Mouse (Mus musculus) liver, embryonic 15.5 days (tissue): ENCODE results near the gene Elob. TPM values are rescaled to one million over a fixed set of nuclear protein-coding genes. Genes with fewer than 3 reads are reported as not detected.

Experiments used
- ATAC-seq: fragments of 200-750 bp; cut with Nextera tagmentation; 2 replicates; pipeline ENCODE4 v1.8.0; 2017; ENCODE audit warnings: moderate number of reproducible peaks, mild to moderate bottlenecking, moderate library complexity; ENCODE audit not compliant: insufficient read depth
- H3K27ac ChIP-seq: fragments of 300-500 bp; sonication (generic); replicated peaks from 2 replicates; pipeline ENCODE4 v1.5.1; 2015; ENCODE audit warnings: mild to moderate bottlenecking, inconsistent platforms
- H3K27me3 ChIP-seq: fragments of 300-500 bp; sonication (generic); 2 replicates; pipeline ENCODE4 v1.6.1; 2015; ENCODE audit warnings: mild to moderate bottlenecking, inconsistent platforms
- H3K36me3 ChIP-seq: fragments of 300-500 bp; sonication (generic); replicated peaks from 2 replicates; pipeline ENCODE4 v1.6.1; 2015; ENCODE audit warnings: moderate library complexity, mild to moderate bottlenecking, inconsistent platforms
- H3K4me1 ChIP-seq: fragments of 300-500 bp; sonication (generic); replicated peaks from 2 replicates; pipeline ENCODE4 v1.6.1; 2015; ENCODE audit warnings: inconsistent platforms
- H3K4me2 ChIP-seq: fragments of 300-500 bp; sonication (generic); 2 replicates; pipeline ENCODE4 v1.6.1; 2015; ENCODE audit warnings: moderate library complexity, mild to moderate bottlenecking, inconsistent platforms
- H3K4me3 ChIP-seq: fragments of 300-500 bp; sonication (generic); replicated peaks from 2 replicates; pipeline ENCODE4 v1.5.1; 2015; ENCODE audit warnings: mild to moderate bottlenecking, inconsistent platforms
- H3K9ac ChIP-seq: fragments of 300-500 bp; sonication (generic); 2 replicates; pipeline ENCODE4 v1.6.1; 2015; ENCODE audit warnings: moderate library complexity, mild to moderate bottlenecking, inconsistent platforms
- H3K9me3 ChIP-seq: fragments of 300-500 bp; sonication (generic); replicated peaks from 2 replicates; pipeline ENCODE4 v1.6.1; 2016; ENCODE audit warnings: inconsistent platforms
- WGBS: fragments of 180-500 bp; shearing (Covaris S2); methylation state at CpG from one replicate; pipeline ENCODE4 v1.1.7; 2015; ENCODE audit warnings: mixed read lengths; ENCODE audit not compliant: insufficient replicate concordance; 5-methylcytosine and 5-hydroxymethylcytosine counted together
- microRNA-seq: library from miRNA; unstranded; fragments of <30 nt; microRNA quantifications from one replicate; pipeline ENCODE4, GENCODE M21; 2016
- polyA plus RNA-seq: library from polyadenylated mRNA; unstranded; fragments of >200 nt; fragmentation: Nextera tagmentation; extraction: Ambion mirVana; gene quantifications from 2 replicates; pipeline ENCODE4 v1.2.1, GENCODE M21; 2015

The Elob gene
- polyA plus RNA-seq, 1 experiment from 2014 or later = 452 TPM

DNA sequence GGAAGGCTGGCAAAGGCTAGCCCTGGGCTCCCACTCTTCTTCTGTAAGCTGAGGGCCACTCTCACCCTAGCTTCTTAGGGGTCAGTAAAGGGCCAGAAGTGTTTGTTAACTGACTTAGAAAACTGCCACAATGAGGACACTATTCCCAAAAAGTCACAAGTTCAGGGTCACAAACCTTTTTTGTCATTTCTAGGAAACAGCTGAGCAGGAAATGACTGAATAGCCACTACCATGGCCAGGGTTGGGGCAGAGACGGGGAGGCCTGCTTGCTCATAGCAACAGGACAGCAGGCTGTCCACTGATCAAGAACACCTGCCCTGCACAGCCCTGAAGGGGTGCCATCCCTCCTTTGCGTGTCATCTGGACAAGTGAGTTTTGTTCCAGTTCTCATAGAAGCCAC is 51.8 kb downstream of the Elob start:
- no peaks in the 10 kb centered on the region for H3K36me3 ChIP-seq
- no peak overlapping the region for H3K27ac ChIP-seq
- no peak for ATAC-seq
- H3K9me3 ChIP-seq = no peaks in the 10 kb centered on the region
- no peak overlapping the region for H3K4me2 ChIP-seq
- 59% methylated on average over 2 of the region's 2 CpGs for WGBS
- no peak overlapping the region for H3K9ac ChIP-seq
- peaks cover 3% of the 10 kb centered on the region; the same call in 1 of the 2 replicates for H3K27me3 ChIP-seq
- no peak overlapping the region for H3K4me3 ChIP-seq
- peaks cover 4% of the 10 kb centered on the region for H3K4me1 ChIP-seq

DNA sequence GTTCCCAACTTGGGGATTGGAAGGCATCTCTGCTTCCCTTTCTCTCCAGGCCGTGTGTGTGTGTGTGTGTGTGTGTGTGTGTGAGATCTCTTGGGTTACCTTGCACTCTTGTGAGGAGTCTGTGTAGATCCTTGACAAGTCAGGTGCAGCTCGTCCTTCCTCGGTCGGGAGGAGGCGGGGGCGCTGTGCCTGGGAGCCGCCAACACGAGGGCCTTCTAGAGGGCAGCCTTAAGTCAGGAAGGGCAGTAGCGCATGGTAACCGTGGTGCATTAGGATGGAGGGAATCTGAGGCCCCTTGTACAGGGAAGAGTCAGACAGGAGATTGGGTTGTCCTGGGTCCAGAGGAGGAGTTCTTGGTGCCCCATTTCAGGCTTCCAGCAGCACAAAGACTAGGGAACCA is 52.7 kb downstream of the Elob start:
- H3K27ac ChIP-seq = no peak overlapping the region

More for the DNA sequence above, 52.7 kb downstream of the Elob start:
- Histone ChIP-seq H3K4me2 (no peak overlapping the region), H3K4me3 (no peak overlapping the region), H3K9ac (no peak overlapping the region), H3K9me3 (no peaks in the 10 kb centered on the region), H3K4me1 (peaks cover 10% of the 10 kb centered on the region), H3K36me3 (no peaks in the 10 kb centered on the region), H3K27me3 (peaks cover 3% of the 10 kb centered on the region; the same call in 1 of the 2 replicates)
- ATAC-seq = no peak
- WGBS = 68% methylated on average over 10 of the region's 10 CpGs

Small RNA genes lying within 50 kb of the gene (microRNA-seq; reads per million reads assigned to microRNA genes)
- 1.0 reads per million for gene Mir5125

Other genes with a start within 250 kb of the Elob start
- gene Zfp13, start 229.6 kb downstream of the Elob start, polyA plus RNA-seq = 1.3 and 1.8 TPM in 2 replicates
- gene Zscan10, start 228.3 kb downstream of the Elob start, polyA plus RNA-seq = 0.16 TPM in 1 of 2 replicates, not detected in the other
- 0.40 and 0.64 TPM in 2 replicates for gene Mmp25, start 183.9 kb downstream of the Elob start, polyA plus RNA-seq
- 0.13 TPM in 1 of 2 replicates, not detected in the other for gene Bicdl2, start 168.6 kb downstream of the Elob start, polyA plus RNA-seq
- 20.2 and 23.5 TPM in 2 replicates for gene Hcfc1r1, start 155.5 kb downstream of the Elob start, polyA plus RNA-seq
- 19.7 and 22.4 TPM in 2 replicates for gene Thoc6, start 155.3 kb downstream of the Elob start, polyA plus RNA-seq
- gene Tnfrsf12a, start 151.7 kb downstream of the Elob start, polyA plus RNA-seq = 5.8 and 6.4 TPM in 2 replicates
- gene Cldn6, start 149.9 kb downstream of the Elob start, polyA plus RNA-seq = 0.89 and 2.0 TPM in 2 replicates
- not detected in 2 replicates for gene Cldn9, start 145.1 kb downstream of the Elob start, polyA plus RNA-seq
- 0.10 and 0.15 TPM in 2 replicates for gene 1520401A03Rik, start 106.4 kb downstream of the Elob start, polyA plus RNA-seq
- gene Pkmyt1, start 102.8 kb downstream of the Elob start, polyA plus RNA-seq = 28.8 and 34.7 TPM in 2 replicates
- 7.9 and 8.0 TPM in 2 replicates for gene Paqr4, start 88.3 kb downstream of the Elob start, polyA plus RNA-seq
- gene Kremen2, start 83.3 kb downstream of the Elob start, polyA plus RNA-seq = not detected in 2 replicates
- gene Flywch1, start 57.5 kb downstream of the Elob start, polyA plus RNA-seq = 9.4 and 12.1 TPM in 2 replicates
- gene Flywch2, start 43.1 kb downstream of the Elob start, polyA plus RNA-seq = 0.93 and 0.94 TPM in 2 replicates
- gene Srrm2, start 38.6 kb downstream of the Elob start, polyA plus RNA-seq = 167 and 170 TPM in 2 replicates
- gene Prss33, start 6.9 kb upstream of the Elob start, polyA plus RNA-seq = not detected in 2 replicates
- not detected in 2 replicates for gene Prss32, start 14.7 kb upstream of the Elob start, polyA plus RNA-seq
- 0.10 TPM in 1 of 2 replicates, not detected in the other for gene Prss41, start 15.0 kb upstream of the Elob start, polyA plus RNA-seq
- not detected in 2 replicates for gene Prss21, start 38.9 kb upstream of the Elob start, polyA plus RNA-seq
- gene Dcpp1, start 51.7 kb upstream of the Elob start, polyA plus RNA-seq = not detected in 2 replicates
- not detected in 2 replicates for gene Dcpp2, start 51.7 kb upstream of the Elob start, polyA plus RNA-seq
- gene Dcpp3, start 88.3 kb upstream of the Elob start, polyA plus RNA-seq = not detected in 2 replicates
- not detected in 2 replicates for gene Sbp, start 112.5 kb upstream of the Elob start, polyA plus RNA-seq
- not detected in 2 replicates for gene Sbpl, start 126.1 kb upstream of the Elob start, polyA plus RNA-seq
- 0.14 TPM in 1 of 2 replicates, not detected in the other for gene Prss30, start 151.4 kb upstream of the Elob start, polyA plus RNA-seq
- not detected in 2 replicates for gene Prss22, start 169.0 kb upstream of the Elob start, polyA plus RNA-seq
- not detected in 2 replicates for gene Prss27, start 209.0 kb upstream of the Elob start, polyA plus RNA-seq
- gene Kctd5, start 244.3 kb upstream of the Elob start, polyA plus RNA-seq = 12.6 TPM in 2 replicates